Mouse (Mus musculus): ENCODE data around the gene Safb. TPM values are rescaled to one million over a fixed set of nuclear protein-coding genes. Genes with fewer than 3 reads are reported as not detected.

The Safb gene
- polyA plus RNA-seq, 1 experiment from 2014 or later = 95.5 TPM

- peak; percentile 76 for ATAC-seq
- 18% methylated on average over 3 of the region's 3 CpGs for WGBS
- H3K27ac ChIP-seq (ENCODE audit: low read depth, low read length) = no peak overlapping the region
Observed at GRCm38 (mm10) chr17:56558448-56558847, 26.2 kb upstream of the Safb start.

GRCm38 (mm10) chr17:56559386-56559785 lies 25.2 kb upstream of the Safb start:
- Histone ChIP-seq H3K4me2 (ENCODE audit: low read length) (no peak overlapping the region), H3K4me1 (ENCODE audit: control insufficient read depth, insufficient read depth, low read depth, low read length) (no peaks in the 10 kb centered on the region), H3K27me3 (replicated peaks; ENCODE audit: control insufficient read depth, insufficient read depth, low read length) (no peaks in the 10 kb centered on the region), H3K27ac (ENCODE audit: low read depth, low read length) (no peak overlapping the region), H3K36me3 (ENCODE audit: control insufficient read depth, insufficient read depth, low read length) (peaks cover 28% of the 10 kb centered on the region), H3K4me3 (ENCODE audit: low read length) (no peak overlapping the region), H3K9ac (ENCODE audit: low read depth, low read length) (no peak overlapping the region), H3K9me3 (ENCODE audit: control insufficient read depth, low read length) (no peaks in the 10 kb centered on the region)
- ATAC-seq = no peak
- 80% methylated on average over 3 of the region's 3 CpGs for WGBS

More at GRCm38 (mm10) chr17:56558448-56558847, 26.2 kb upstream of the Safb start:
- Histone ChIP-seq H3K27me3 (replicated peaks; ENCODE audit: control insufficient read depth, insufficient read depth, low read length) (no peaks in the 10 kb centered on the region), H3K9ac (ENCODE audit: low read depth, low read length) (no peak overlapping the region), H3K4me3 (ENCODE audit: low read length) (no peak overlapping the region), H3K9me3 (ENCODE audit: control insufficient read depth, low read length) (no peaks in the 10 kb centered on the region), H3K36me3 (ENCODE audit: control insufficient read depth, insufficient read depth, low read length) (peaks cover 20% of the 10 kb centered on the region), H3K4me2 (ENCODE audit: low read length) (no peak overlapping the region), H3K4me1 (ENCODE audit: control insufficient read depth, insufficient read depth, low read depth, low read length) (no peaks in the 10 kb centered on the region)

GRCm38 (mm10) chr17:56560131-56560530 lies 24.5 kb upstream of the Safb start:
- peaks cover 36% of the 10 kb centered on the region for H3K36me3 ChIP-seq (ENCODE audit: control insufficient read depth, insufficient read depth, low read length)
- no peak for ATAC-seq
- no peaks in the 10 kb centered on the region for H3K4me1 ChIP-seq (ENCODE audit: control insufficient read depth, insufficient read depth, low read depth, low read length)
- 77% methylated on average over 1 of the region's 1 CpGs for WGBS
- H3K4me3 ChIP-seq (ENCODE audit: low read length) = no peak overlapping the region
- no peak overlapping the region for H3K27ac ChIP-seq (ENCODE audit: low read depth, low read length)
- no peaks in the 10 kb centered on the region for H3K27me3 ChIP-seq (replicated peaks; ENCODE audit: control insufficient read depth, insufficient read depth, low read length)
- H3K9me3 ChIP-seq (ENCODE audit: control insufficient read depth, low read length) = no peaks in the 10 kb centered on the region
- no peak overlapping the region for H3K4me2 ChIP-seq (ENCODE audit: low read length)
- no peak overlapping the region for H3K9ac ChIP-seq (ENCODE audit: low read depth, low read length)

GRCm38 (mm10) chr17:56561866-56562265 lies 22.8 kb upstream of the Safb start:
- H3K4me3 ChIP-seq (ENCODE audit: low read length) = no peak overlapping the region
- H3K9me3 ChIP-seq (ENCODE audit: control insufficient read depth, low read length) = no peaks in the 10 kb centered on the region
- ATAC-seq = no peak
- H3K27me3 ChIP-seq (replicated peaks; ENCODE audit: control insufficient read depth, insufficient read depth, low read length) = no peaks in the 10 kb centered on the region
- H3K9ac ChIP-seq (ENCODE audit: low read depth, low read length) = no peak overlapping the region
- H3K4me2 ChIP-seq (ENCODE audit: low read length) = no peak overlapping the region
- H3K36me3 ChIP-seq (ENCODE audit: control insufficient read depth, insufficient read depth, low read length) = peaks cover 52% of the 10 kb centered on the region
- WGBS = 91% methylated on average over 2 of the region's 2 CpGs
- no peaks in the 10 kb centered on the region for H3K4me1 ChIP-seq (ENCODE audit: control insufficient read depth, insufficient read depth, low read depth, low read length)
- H3K27ac ChIP-seq (ENCODE audit: low read depth, low read length) = no peak overlapping the region

- 96% methylated on average over 29 of the region's 29 CpGs for WGBS
- no peaks in the 10 kb centered on the region for H3K4me1 ChIP-seq (ENCODE audit: control insufficient read depth, insufficient read depth, low read depth, low read length)
- H3K9ac ChIP-seq (ENCODE audit: low read depth, low read length) = no peak overlapping the region
- no peak for ATAC-seq
- no peaks in the 10 kb centered on the region for H3K27me3 ChIP-seq (replicated peaks; ENCODE audit: control insufficient read depth, insufficient read depth, low read length)
- H3K27ac ChIP-seq (ENCODE audit: low read depth, low read length) = no peak overlapping the region
- no peak overlapping the region for H3K4me3 ChIP-seq (ENCODE audit: low read length)
- no peak overlapping the region for H3K4me2 ChIP-seq (ENCODE audit: low read length)
- peaks cover 91% of the 10 kb centered on the region for H3K36me3 ChIP-seq (ENCODE audit: control insufficient read depth, insufficient read depth, low read length)
- no peaks in the 10 kb centered on the region for H3K9me3 ChIP-seq (ENCODE audit: control insufficient read depth, low read length)
Observed at GRCm38 (mm10) chr17:56566293-56566692, 18.3 kb upstream of the Safb start.

GRCm38 (mm10) chr17:56566918-56567317 lies 17.7 kb upstream of the Safb start:
- H3K36me3 ChIP-seq (ENCODE audit: control insufficient read depth, insufficient read depth, low read length) = peaks cover 85% of the 10 kb centered on the region
- WGBS = 85% methylated on average over 5 of the region's 5 CpGs
- no peak overlapping the region for H3K27ac ChIP-seq (ENCODE audit: low read depth, low read length)
- no peak overlapping the region for H3K9ac ChIP-seq (ENCODE audit: low read depth, low read length)
- H3K27me3 ChIP-seq (replicated peaks; ENCODE audit: control insufficient read depth, insufficient read depth, low read length) = no peaks in the 10 kb centered on the region
- H3K4me1 ChIP-seq (ENCODE audit: control insufficient read depth, insufficient read depth, low read depth, low read length) = no peaks in the 10 kb centered on the region
- no peak for ATAC-seq
- no peak overlapping the region for H3K4me2 ChIP-seq (ENCODE audit: low read length)
- H3K4me3 ChIP-seq (ENCODE audit: low read length) = no peak overlapping the region
- H3K9me3 ChIP-seq (ENCODE audit: control insufficient read depth, low read length) = no peaks in the 10 kb centered on the region

- Histone ChIP-seq H3K4me1 (ENCODE audit: control insufficient read depth, insufficient read depth, low read depth, low read length) (no peaks in the 10 kb centered on the region), H3K4me3 (ENCODE audit: low read length) (no peak overlapping the region), H3K27ac (ENCODE audit: low read depth, low read length) (no peak overlapping the region), H3K4me2 (ENCODE audit: low read length) (no peak overlapping the region), H3K36me3 (ENCODE audit: control insufficient read depth, insufficient read depth, low read length) (peaks cover 81% of the 10 kb centered on the region), H3K9me3 (ENCODE audit: control insufficient read depth, low read length) (no peaks in the 10 kb centered on the region), H3K27me3 (replicated peaks; ENCODE audit: control insufficient read depth, insufficient read depth, low read length) (no peaks in the 10 kb centered on the region), H3K9ac (ENCODE audit: low read depth, low read length) (no peak overlapping the region)
- no peak for ATAC-seq
- 98% methylated on average over 4 of the region's 4 CpGs for WGBS
Observed at GRCm38 (mm10) chr17:56567370-56567769, 17.3 kb upstream of the Safb start.

GRCm38 (mm10) chr17:56570287-56570686 lies 14.3 kb upstream of the Safb start:
- no peaks in the 10 kb centered on the region for H3K4me1 ChIP-seq (ENCODE audit: control insufficient read depth, insufficient read depth, low read depth, low read length)
- no peak overlapping the region for H3K27ac ChIP-seq (ENCODE audit: low read depth, low read length)
- H3K27me3 ChIP-seq (replicated peaks; ENCODE audit: control insufficient read depth, insufficient read depth, low read length) = no peaks in the 10 kb centered on the region
- no peak overlapping the region for H3K9ac ChIP-seq (ENCODE audit: low read depth, low read length)
- no peak overlapping the region for H3K4me3 ChIP-seq (ENCODE audit: low read length)
- WGBS = 91% methylated on average over 4 of the region's 4 CpGs
- ATAC-seq = no peak
- no peaks in the 10 kb centered on the region for H3K9me3 ChIP-seq (ENCODE audit: control insufficient read depth, low read length)
- H3K4me2 ChIP-seq (ENCODE audit: low read length) = no peak overlapping the region
- peaks cover 75% of the 10 kb centered on the region for H3K36me3 ChIP-seq (ENCODE audit: control insufficient read depth, insufficient read depth, low read length)

- Histone ChIP-seq H3K36me3 (ENCODE audit: control insufficient read depth, insufficient read depth, low read length) (peaks cover 70% of the 10 kb centered on the region), H3K27me3 (replicated peaks; ENCODE audit: control insufficient read depth, insufficient read depth, low read length) (no peaks in the 10 kb centered on the region), H3K27ac (ENCODE audit: low read depth, low read length) (no peak overlapping the region), H3K4me3 (ENCODE audit: low read length) (no peak overlapping the region), H3K4me1 (ENCODE audit: control insufficient read depth, insufficient read depth, low read depth, low read length) (no peaks in the 10 kb centered on the region), H3K9ac (ENCODE audit: low read depth, low read length) (no peak overlapping the region), H3K9me3 (ENCODE audit: control insufficient read depth, low read length) (no peaks in the 10 kb centered on the region), H3K4me2 (ENCODE audit: low read length) (no peak overlapping the region)
- 23% methylated on average over 1 of the region's 1 CpGs for WGBS
- ATAC-seq = no peak
Observed at GRCm38 (mm10) chr17:56572154-56572553, 12.5 kb upstream of the Safb start.

- WGBS = 84% methylated on average over 3 of the region's 3 CpGs
- no peak; the same call in 1 of the 2 replicates for ATAC-seq
- Histone ChIP-seq H3K9ac (ENCODE audit: low read depth, low read length) (no peak overlapping the region), H3K36me3 (ENCODE audit: control insufficient read depth, insufficient read depth, low read length) (peaks cover 70% of the 10 kb centered on the region), H3K27me3 (replicated peaks; ENCODE audit: control insufficient read depth, insufficient read depth, low read length) (no peaks in the 10 kb centered on the region), H3K9me3 (ENCODE audit: control insufficient read depth, low read length) (no peaks in the 10 kb centered on the region), H3K4me1 (ENCODE audit: control insufficient read depth, insufficient read depth, low read depth, low read length) (no peaks in the 10 kb centered on the region), H3K4me3 (ENCODE audit: low read length) (no peak overlapping the region), H3K27ac (ENCODE audit: low read depth, low read length) (no peak overlapping the region), H3K4me2 (ENCODE audit: low read length) (no peak overlapping the region)
Observed at GRCm38 (mm10) chr17:56572939-56573338, 11.7 kb upstream of the Safb start.
